Mouse (Mus musculus) CD8-positive naive resting alpha-beta T cell, adult 57 days (primary cell): ENCODE data around the gene Olfr828. TPM values are rescaled to one million over a fixed set of nuclear protein-coding genes. Genes with fewer than 3 reads are reported as not detected.

Source experiments
- total RNA-seq: library from RNA; stranded (reverse); gene quantifications from one replicate; pipeline ENCODE4 v1.2.4, GENCODE M21; 2023

The Olfr828 gene
- not detected for total RNA-seq

GRCm38 (mm10) chr9:18819426-18819825 lies at the start of gene Olfr828:
Gene Olfr828, minus strand, starts transcription at chr9:18819526.

GRCm38 (mm10) chr9:18854633-18855032 lies 35.3 kb upstream of the Olfr828 start, which contains the start of gene Olfr829:
Gene Olfr829, plus strand, starts transcription at chr9:18854933.

Other genes with a start within 250 kb of the Olfr828 start
- 0.03 TPM for gene Muc16, start 145.0 kb downstream of the Olfr828 start, total RNA-seq
- gene Olfr24, start 55.5 kb downstream of the Olfr828 start, total RNA-seq = not detected
- not detected for gene Olfr829, start 35.4 kb upstream of the Olfr828 start, total RNA-seq
- not detected for gene Olfr830, start 55.2 kb upstream of the Olfr828 start, total RNA-seq
- not detected for gene Olfr832, start 117.6 kb upstream of the Olfr828 start, total RNA-seq
- not detected for gene Olfr834, start 168.5 kb upstream of the Olfr828 start, total RNA-seq
- not detected for gene Olfr835, start 213.2 kb upstream of the Olfr828 start, total RNA-seq